In the genomic region with DNA sequence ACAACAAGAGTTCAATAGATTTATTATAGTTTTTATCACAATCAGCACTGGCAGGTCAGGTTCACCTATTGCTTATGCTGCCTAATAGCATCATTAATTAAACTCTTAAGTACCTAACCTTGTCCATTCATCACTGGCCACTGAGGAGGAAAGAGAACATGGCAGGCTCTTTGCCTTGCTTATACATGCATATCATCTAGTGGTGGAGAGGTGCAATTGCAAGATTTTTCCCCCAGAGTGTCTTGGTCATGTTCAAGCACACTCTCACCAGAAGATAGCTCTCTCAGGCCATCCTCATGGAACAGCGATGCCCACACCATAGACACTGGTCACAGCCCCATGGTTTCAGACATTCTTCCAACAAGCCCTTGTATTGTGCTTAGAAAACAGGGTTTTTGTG, we compare ENCODE assay signal across 8 mouse cellular contexts.
DNase-seq lines count a peak whose midpoint lies in the region; ATAC-seq and TF ChIP-seq lines count a peak whose summit lies in the region.

No protein-coding gene starts in this region.

- TF ChIP-seq EP300 in ES-Bruce4 (IDR thresholded peaks at IDR 0.05; ENCODE audit: insufficient read depth, low read depth, low read length): no peak

- no peaks in the 10 kb centered on the region for H3K4me1 ChIP-seq in intestine, postnatal 0 days (replicated peaks; ENCODE audit: control insufficient read depth, insufficient read depth, low read length)
- no peaks in the 10 kb centered on the region for H3K4me1 ChIP-seq in intestine, embryonic 16.5 days (ENCODE audit: control insufficient read depth, insufficient read depth, low read length)
- no peaks in the 10 kb centered on the region for H3K4me1 ChIP-seq in ES-Bruce4 (ENCODE audit: control insufficient read depth, insufficient read depth, low read length)
- peaks cover 6% of the 10 kb centered on the region; the same call in 1 of the 2 replicates for H3K4me1 ChIP-seq in heart, embryonic 15.5 days (replicated peaks)

- peak; percentile 73 for TF ChIP-seq CTCF in intestine, postnatal 0 days (IDR thresholded peaks at IDR 0.05; ENCODE audit: low read depth)
- TF ChIP-seq CTCF in ES-Bruce4 (IDR thresholded peaks at IDR 0.05; ENCODE audit: low read depth, low read length): peak; percentile 22

- peak; percentile 13 for DNase-seq in 3134 (ENCODE audit: extremely low read depth, insufficient read length, low spot score)
- DNase-seq in spleen, postnatal 10 days (ENCODE audit: low spot score in 2 of 2): no peak
- DNase-seq in spleen, postnatal 14 days (ENCODE audit: low spot score in 2 of 2): no peak
- DNase-seq in cerebellum, adult 9-10 months: no peak

- no peak overlapping the region for H3K27ac ChIP-seq in intestine, postnatal 0 days (ENCODE audit: low read depth, low read length)
- H3K27ac ChIP-seq in intestine, embryonic 16.5 days (ENCODE audit: low read length): no peak overlapping the region
- H3K27ac ChIP-seq in ES-Bruce4 (ENCODE audit: insufficient read depth, low read length): no peak overlapping the region
- no peak overlapping the region for H3K27ac ChIP-seq in heart, embryonic 15.5 days

- 77% methylated on average over 1 of the region's 1 CpGs for WGBS in intestine, postnatal 0 days
- 81% methylated on average over 1 of the region's 1 CpGs for WGBS in intestine, embryonic 16.5 days
- 55% methylated on average over 1 of the region's 1 CpGs for WGBS in heart, embryonic 15.5 days

- no peak for ATAC-seq in intestine, postnatal 0 days
- ATAC-seq in intestine, embryonic 16.5 days: no peak
- 0 out of 2 replicates have a peak, but pooled peaks have one; percentile 35 for ATAC-seq in heart, embryonic 15.5 days (replicated peaks; ENCODE audit: insufficient number of reproducible peaks, insufficient read depth, low FRiP score, low read depth)

- no peak overlapping the region for H3K4me3 ChIP-seq in intestine, postnatal 0 days (ENCODE audit: low read depth, low read length)
- no peak overlapping the region for H3K4me3 ChIP-seq in intestine, embryonic 16.5 days (ENCODE audit: low read length)
- H3K4me3 ChIP-seq in ES-Bruce4 (ENCODE audit: low read depth, low read length): no peak overlapping the region
- no peak overlapping the region for H3K4me3 ChIP-seq in heart, embryonic 15.5 days

- no peak overlapping the region for H3K4me2 ChIP-seq in intestine, postnatal 0 days (replicated peaks; ENCODE audit: low read depth)
- H3K4me2 ChIP-seq in intestine, embryonic 16.5 days (ENCODE audit: low read depth, low read length): no peak overlapping the region
- no peak overlapping the region for H3K4me2 ChIP-seq in heart, embryonic 15.5 days

- H3K9ac ChIP-seq in intestine, postnatal 0 days (ENCODE audit: low read depth, low read length): no peak overlapping the region
- H3K9ac ChIP-seq in intestine, embryonic 16.5 days (ENCODE audit: low read depth, low read length): no peak overlapping the region
- H3K9ac ChIP-seq in ES-Bruce4 (ENCODE audit: low read depth, poor library complexity, severe bottlenecking): no peak overlapping the region
- no peak overlapping the region for H3K9ac ChIP-seq in heart, embryonic 15.5 days

- H3K9me3 ChIP-seq in intestine, postnatal 0 days (ENCODE audit: control insufficient read depth): no peaks in the 10 kb centered on the region
- no peaks in the 10 kb centered on the region for H3K9me3 ChIP-seq in intestine, embryonic 16.5 days (ENCODE audit: control insufficient read depth, low read length)
- no peaks in the 10 kb centered on the region for H3K9me3 ChIP-seq in ES-Bruce4 (replicated peaks; ENCODE audit: control insufficient read depth, insufficient read depth, low read length, poor library complexity, severe bottlenecking)
- H3K9me3 ChIP-seq in heart, embryonic 15.5 days (replicated peaks): no peaks in the 10 kb centered on the region

- no peaks in the 10 kb centered on the region for H3K36me3 ChIP-seq in intestine, postnatal 0 days (ENCODE audit: control insufficient read depth, insufficient read depth)
- H3K36me3 ChIP-seq in intestine, embryonic 16.5 days (ENCODE audit: control insufficient read depth, insufficient read depth, low read length): no peaks in the 10 kb centered on the region
- no peaks in the 10 kb centered on the region for H3K36me3 ChIP-seq in ES-Bruce4 (ENCODE audit: control insufficient read depth, insufficient read depth, low read length, poor library complexity, severe bottlenecking)
- no peaks in the 10 kb centered on the region for H3K36me3 ChIP-seq in heart, embryonic 15.5 days

- no peaks in the 10 kb centered on the region for H3K27me3 ChIP-seq in intestine, postnatal 0 days (replicated peaks; ENCODE audit: control insufficient read depth, insufficient read depth, low read length)
- H3K27me3 ChIP-seq in intestine, embryonic 16.5 days (replicated peaks; ENCODE audit: control insufficient read depth, insufficient read depth, low read length): no peaks in the 10 kb centered on the region
- no peaks in the 10 kb centered on the region for H3K27me3 ChIP-seq in ES-Bruce4 (ENCODE audit: control insufficient read depth, insufficient read depth, low read length, poor library complexity, severe bottlenecking)
- no peaks in the 10 kb centered on the region for H3K27me3 ChIP-seq in heart, embryonic 15.5 days

- TF ChIP-seq POLR2A in ES-Bruce4 (IDR thresholded peaks at IDR 0.05; ENCODE audit: insufficient read depth, low read length): no peak
